Mouse (Mus musculus) heart, adult 2 months (tissue): ENCODE results near the gene H13.

Source experiments
- CTCF ChIP-seq: fragments of 200-600 bp; IDR thresholded peaks from 2 replicates; pipeline ENCODE4 v1.8.1; 2022; ENCODE audit warnings: antibody characterized with exemption, mild to moderate bottlenecking, moderate library complexity
- POLR2A ChIP-seq: fragments of 200-500 bp; IDR thresholded peaks from 2 replicates; pipeline ENCODE4 v1.6.1; 2011; ENCODE audit warnings: mild to moderate bottlenecking, low read depth, low read length, control low read depth; ENCODE audit not compliant: insufficient read depth

- TF ChIP-seq CTCF: no peak
- no peak for TF ChIP-seq POLR2A
These were observed 9.7 kb downstream of the H13 start for GRCm38 (mm10) chr2:152678925-152679324.
